Comparison of ENCODE assay signal across 9 mouse cellular contexts in genomic region chr14:31233996-31234591, GRCm38 (mm10). TPM values are rescaled to one million over a fixed set of nuclear protein-coding genes. Genes with fewer than 3 reads are reported as not detected.
DNase-seq lines count a peak whose midpoint lies in the region; ATAC-seq and TF ChIP-seq lines count a peak whose summit lies in the region.
"Had no signal": no experiment of that assay in that cellular context is flagged by ENCODE, and none has a peak within 500 bp of the region (broad histone marks: within the 10 kb centered on the region; RNA-seq: fewer than 3 reads in every experiment).

No protein-coding gene starts in this region.

- no peaks in the 10 kb centered on the region for H3K4me1 ChIP-seq in cerebellum, adult 2 months (ENCODE audit: control insufficient read depth, insufficient read depth, low read length)
- 0 out of 2 replicates have a peak, but pooled peaks cover 2% of the 10 kb centered on the region for H3K4me1 ChIP-seq in hindbrain, embryonic 15.5 days (replicated peaks)

- TF ChIP-seq POLR2A in cerebellum, adult 2 months (IDR thresholded peaks at IDR 0.05; ENCODE audit: borderline replicate concordance, insufficient read depth, low read length), result no peak

- 12% methylated on average over 11 of the region's 11 CpGs for WGBS in cerebellum, adult 2 months
- 21% methylated on average over 11 of the region's 11 CpGs for whole genome bisulfite sequencing in hindbrain, embryonic 15.5 days

- no peak overlapping the region for H3K4me3 ChIP-seq in cerebellum, adult 2 months (replicated peaks; ENCODE audit: insufficient read depth, low read depth, low read length)
- no peak overlapping the region for H3K4me3 ChIP-seq in hindbrain, embryonic 15.5 days
- H3K4me3 ChIP-seq: stomach, embryonic 15.5 days had no signal

- no peaks in the 10 kb centered on the region for H3K27me3 ChIP-seq in cerebellum, adult 2 months (ENCODE audit: control insufficient read depth, insufficient read depth, low read length)
- H3K27me3 ChIP-seq in hindbrain, embryonic 15.5 days, result no peaks in the 10 kb centered on the region
- H3K27me3 ChIP-seq: stomach, embryonic 15.5 days had no signal

- no peaks in the 10 kb centered on the region for H3K36me3 ChIP-seq in hindbrain, embryonic 15.5 days
- H3K36me3 ChIP-seq: stomach, embryonic 15.5 days had no signal

- peak; percentile 90 for DNase-seq in ZHBTc4 (ENCODE audit: low read depth, low spot score)
- peak; percentile 76 to 88 for DNase-seq in cerebellum, adult 2 months
- DNase-seq in frontal cortex, adult 2 months (ENCODE audit: extremely low spot score in 1 of 2, low spot score in 1 of 2), result peak; percentile 49 to 95
- DNase-seq in layer of hippocampus, postnatal 14 days (ENCODE audit: low spot score in 2 of 2), result peak; percentile 83 to 89
- peak; percentile 93 for DNase-seq in lung, postnatal 36 days
- DNase-seq in retina, postnatal 1 day, result peak; percentile 91
- peak; percentile 55 to 83 for DNase-seq in urinary bladder, postnatal 4 days (ENCODE audit: low spot score in 2 of 2)

- no peaks in the 10 kb centered on the region for H3K9me3 ChIP-seq in hindbrain, embryonic 15.5 days
- H3K9me3 ChIP-seq: stomach, embryonic 15.5 days had no signal

- 0 out of 2 replicates have a peak overlapping the region, but pooled peaks have one; percentile 27 for H3K4me2 ChIP-seq in hindbrain, embryonic 15.5 days
- H3K4me2 ChIP-seq: stomach, embryonic 15.5 days had no signal

- no peak overlapping the region for H3K27ac ChIP-seq in cerebellum, adult 2 months (ENCODE audit: insufficient read depth, low read length)
- no peak overlapping the region for H3K27ac ChIP-seq in hindbrain, embryonic 15.5 days (replicated peaks)
- H3K27ac ChIP-seq: stomach, embryonic 15.5 days had no signal

- ATAC-seq in hindbrain, embryonic 15.5 days (ENCODE audit: low FRiP score, low read depth), result 0 out of 2 replicates have a peak, but pooled peaks have one; percentile 48

- TF ChIP-seq CTCF in cerebellum, adult 2 months (IDR thresholded peaks at IDR 0.05; ENCODE audit: borderline replicate concordance, insufficient read depth, low read depth, low read length), result peak; percentile 76

- no peak overlapping the region for H3K9ac ChIP-seq in hindbrain, embryonic 15.5 days
- H3K9ac ChIP-seq: stomach, embryonic 15.5 days had no signal

RNA-seq across cellular contexts. Expression of gene Sema3g, which starts 16.4 kb away (rescaled TPM):
- polyA plus RNA-seq in cerebellum, adult 2 months (2012; rRNA removed), result 3.0 and 3.2 TPM in 2 replicates
- polyA plus RNA-seq in frontal cortex, adult 2 months (2012; rRNA removed), result 3.5 and 3.9 TPM in 2 replicates
- 0.60 and 0.80 TPM in 2 replicates for polyA plus RNA-seq in hindbrain, embryonic 15.5 days (2015; fragmentation: Nextera tagmentation; extraction: Ambion mirVana)
- total RNA-seq in layer of hippocampus, postnatal 14 days (2021), result 1 to 10 TPM; 5.5 to 6.4 TPM

RNA-seq across cellular contexts. Expression of gene Phf7, which starts 17.0 kb away (rescaled TPM):
- 6.5 and 7.8 TPM in 2 replicates for polyA plus RNA-seq in cerebellum, adult 2 months (2012; rRNA removed)
- 4.5 and 5.9 TPM in 2 replicates for polyA plus RNA-seq in frontal cortex, adult 2 months (2012; rRNA removed)
- polyA plus RNA-seq in hindbrain, embryonic 15.5 days (2015; fragmentation: Nextera tagmentation; extraction: Ambion mirVana), result 8.9 and 9.4 TPM in 2 replicates
- 1 to 10 TPM; 4.0 to 6.3 TPM for total RNA-seq in layer of hippocampus, postnatal 14 days (2021)

RNA-seq across cellular contexts. Expression of gene Bap1, which starts 17.2 kb away (rescaled TPM):
- 128 and 131 TPM in 2 replicates for polyA plus RNA-seq in cerebellum, adult 2 months (2012; rRNA removed)
- 131 and 145 TPM in 2 replicates for polyA plus RNA-seq in frontal cortex, adult 2 months (2012; rRNA removed)
- polyA plus RNA-seq in hindbrain, embryonic 15.5 days (2015; fragmentation: Nextera tagmentation; extraction: Ambion mirVana), result 101 and 113 TPM in 2 replicates
- total RNA-seq in layer of hippocampus, postnatal 14 days (2021), result 100 to 1,000 TPM; 125 to 127 TPM

RNA-seq across cellular contexts. Expression of gene Nisch, which starts 17.3 kb away (rescaled TPM):
- polyA plus RNA-seq in cerebellum, adult 2 months (2012; rRNA removed), result 292 and 304 TPM in 2 replicates
- 343 and 370 TPM in 2 replicates for polyA plus RNA-seq in frontal cortex, adult 2 months (2012; rRNA removed)
- polyA plus RNA-seq in hindbrain, embryonic 15.5 days (2015; fragmentation: Nextera tagmentation; extraction: Ambion mirVana), result 365 and 382 TPM in 2 replicates
- 100 to 1,000 TPM; 433 to 449 TPM for total RNA-seq in layer of hippocampus, postnatal 14 days (2021)

RNA-seq across cellular contexts. Expression of gene Tnnc1, which starts 26.0 kb away (rescaled TPM):
- polyA plus RNA-seq in cerebellum, adult 2 months (2012; rRNA removed), result 6.1 and 7.6 TPM in 2 replicates
- 51.3 and 55.5 TPM in 2 replicates for polyA plus RNA-seq in frontal cortex, adult 2 months (2012; rRNA removed)
- 3.5 and 4.0 TPM in 2 replicates for polyA plus RNA-seq in hindbrain, embryonic 15.5 days (2015; fragmentation: Nextera tagmentation; extraction: Ambion mirVana)
- 1 to 10 TPM in 1 of 2 experiments, under 1 TPM in 1; 0.85 to 3.7 TPM for total RNA-seq in layer of hippocampus, postnatal 14 days (2021)
